Mouse (Mus musculus) E14TG2a.4 (cell line): ENCODE results near the gene Qtrt2.

ENCODE experiments used
- CTCF ChIP-seq: conservative IDR thresholded peaks from 2 replicates; pipeline ENCODE4 v1.5.1; 2014; ENCODE audit warnings: low read length
- NANOG ChIP-seq: IDR thresholded peaks from 2 replicates; pipeline ENCODE4 v1.6.1; 2014; ENCODE audit warnings: borderline replicate concordance, low read length, mixed read lengths
- POU5F1 ChIP-seq: IDR thresholded peaks from 2 replicates; pipeline ENCODE4 v1.6.1; 2014; ENCODE audit warnings: low read length, borderline replicate concordance

DNA sequence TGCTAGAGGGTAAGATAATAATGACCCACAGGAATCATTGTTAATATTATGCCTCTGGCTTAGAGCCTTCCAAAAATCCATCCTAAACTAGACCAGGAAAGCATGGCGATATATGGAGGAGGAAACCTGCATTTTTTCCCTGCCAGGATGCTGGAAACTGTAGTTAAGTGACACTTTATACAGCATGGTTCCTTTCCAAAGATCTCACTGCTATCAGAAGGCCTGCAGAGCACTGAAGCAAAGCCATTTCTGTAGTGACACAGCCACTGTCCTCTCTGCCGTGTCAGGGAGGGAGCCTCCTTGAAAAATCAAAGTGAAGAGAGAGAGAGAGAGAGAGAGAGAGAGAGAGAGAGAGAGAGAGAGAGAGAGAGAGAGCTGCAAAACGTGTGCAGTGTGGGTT lies 4.0 kb downstream of the Qtrt2 start:
- TF ChIP-seq CTCF (no peak), POU5F1 (no peak), NANOG (no peak)
